Mouse (Mus musculus): ENCODE data around the gene Aebp2. TPM values are rescaled to one million over a fixed set of nuclear protein-coding genes. Genes with fewer than 3 reads are reported as not detected.
"Not testable (repeated sequence)": the region's sequence is repeated elsewhere in the genome, so short reads cannot be mapped to it uniquely, and the experiment has no call there.

Aebp2 gene
- 19.6 and 19.7 TPM in 2 replicates for polyA plus RNA-seq (2014; fragmentation: Nextera tagmentation; extraction: Ambion mirVana)

DNA sequence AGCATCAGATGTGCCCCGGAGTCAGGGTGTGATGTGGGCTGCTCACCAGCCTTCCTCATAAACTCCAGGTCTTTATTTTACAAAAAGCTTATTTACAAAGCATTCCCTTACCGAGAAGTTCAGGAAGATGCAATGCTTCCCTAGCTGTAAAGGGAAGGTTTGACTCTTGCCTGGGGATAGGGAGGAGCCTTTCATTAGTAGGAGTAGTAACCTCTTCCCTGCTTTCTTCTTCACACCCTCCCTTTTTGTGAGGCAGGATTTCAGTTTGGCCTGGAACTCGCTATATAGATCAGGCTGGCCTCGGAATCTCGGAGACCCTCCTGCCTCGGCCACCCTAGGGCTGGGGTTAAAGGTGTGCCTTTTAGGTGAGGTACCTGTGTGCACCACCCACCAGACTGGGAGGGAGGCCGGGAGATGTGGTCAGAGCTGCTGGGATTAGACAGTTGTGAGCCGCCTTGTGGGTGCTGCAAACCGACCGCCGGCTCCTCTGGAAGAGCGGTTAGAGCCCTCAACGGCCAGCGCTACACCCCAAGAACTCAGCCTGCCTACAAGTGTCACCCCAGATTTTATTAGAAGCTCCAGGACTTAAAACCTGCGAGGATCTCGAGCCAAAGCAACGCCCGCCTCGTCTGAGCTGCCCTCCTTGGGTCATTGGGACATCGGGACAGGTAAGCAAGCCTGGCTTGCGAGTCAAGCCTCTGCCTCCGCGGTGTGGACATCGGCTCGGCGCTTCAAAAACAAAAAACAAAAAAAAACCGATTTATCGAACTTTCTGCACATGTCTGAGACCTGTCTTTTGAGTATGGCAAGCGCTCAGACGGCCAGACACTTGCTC, at the start of gene Aebp2:
Aebp2 (plus strand) TSS at position 273 of the 835 bp plus-strand sequence.
- peak; percentile 15; the same call in 1 of the 2 replicates for ATAC-seq (ENCODE audit: insufficient number of reproducible peaks, insufficient read depth, low FRiP score, low read depth)
- Histone ChIP-seq H3K9me3 (ENCODE audit: control insufficient read depth, low read depth, low read length) (no peaks in the 10 kb centered on the region), H3K4me3 (ENCODE audit: low read depth, low read length) (peak within 1 kb of the TSS; percentile 99), H3K36me3 (ENCODE audit: control insufficient read depth, insufficient read depth, low read length) (no peaks in the 10 kb centered on the region), H3K27me3 (ENCODE audit: control insufficient read depth, insufficient read depth, low read length) (no peaks in the 10 kb centered on the region), H3K9ac (replicated peaks; ENCODE audit: low read depth, low read length) (peak within 1 kb of the TSS; percentile 98), H3K4me2 (replicated peaks; ENCODE audit: low read depth, low read length) (peak within 1 kb of the TSS; percentile 55), H3K4me1 (ENCODE audit: control insufficient read depth, insufficient read depth, low read length) (peaks cover 17% of the 10 kb centered on the region), H3K27ac (ENCODE audit: low read length) (peak within 1 kb of the TSS; percentile 97)
- WGBS, result 41% methylated on average over 30 of the region's 30 CpGs

DNA sequence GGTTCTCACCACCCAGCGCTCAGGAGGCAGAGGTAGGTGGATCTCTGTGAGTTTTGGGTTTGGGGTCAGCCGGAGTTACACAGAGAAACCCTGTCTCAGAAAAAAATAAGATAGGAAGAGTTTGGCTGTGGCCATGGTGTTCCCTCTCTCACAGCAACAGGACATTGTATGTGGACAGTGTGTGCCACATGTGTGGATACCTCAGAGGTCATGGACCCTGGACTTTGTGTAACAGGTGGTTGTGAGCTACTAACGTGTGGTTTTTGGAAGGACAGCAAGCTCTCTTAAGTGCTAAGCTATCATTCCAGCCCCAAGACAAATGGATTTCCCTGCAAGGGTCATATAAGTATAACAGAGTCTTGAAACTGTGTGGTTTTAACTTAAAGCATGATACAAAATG, 47.5 kb upstream of the Aebp2 start:
- H3K4me3 ChIP-seq (ENCODE audit: low read depth, low read length), result no peak overlapping the region
- no peaks in the 10 kb centered on the region for H3K9me3 ChIP-seq (ENCODE audit: control insufficient read depth, low read depth, low read length)
- no peaks in the 10 kb centered on the region for H3K4me1 ChIP-seq (ENCODE audit: control insufficient read depth, insufficient read depth, low read length)
- no peak overlapping the region for H3K27ac ChIP-seq (ENCODE audit: low read length)
- H3K4me2 ChIP-seq (replicated peaks; ENCODE audit: low read depth, low read length), result no peak overlapping the region
- ATAC-seq (ENCODE audit: insufficient number of reproducible peaks, insufficient read depth, low FRiP score, low read depth), result no peak
- peaks cover 52% of the 10 kb centered on the region for H3K36me3 ChIP-seq (ENCODE audit: control insufficient read depth, insufficient read depth, low read length)
- no peaks in the 10 kb centered on the region for H3K27me3 ChIP-seq (ENCODE audit: control insufficient read depth, insufficient read depth, low read length)
- H3K9ac ChIP-seq (replicated peaks; ENCODE audit: low read depth, low read length), result no peak overlapping the region
- WGBS, result 90% methylated on average over 3 of the region's 3 CpGs

DNA sequence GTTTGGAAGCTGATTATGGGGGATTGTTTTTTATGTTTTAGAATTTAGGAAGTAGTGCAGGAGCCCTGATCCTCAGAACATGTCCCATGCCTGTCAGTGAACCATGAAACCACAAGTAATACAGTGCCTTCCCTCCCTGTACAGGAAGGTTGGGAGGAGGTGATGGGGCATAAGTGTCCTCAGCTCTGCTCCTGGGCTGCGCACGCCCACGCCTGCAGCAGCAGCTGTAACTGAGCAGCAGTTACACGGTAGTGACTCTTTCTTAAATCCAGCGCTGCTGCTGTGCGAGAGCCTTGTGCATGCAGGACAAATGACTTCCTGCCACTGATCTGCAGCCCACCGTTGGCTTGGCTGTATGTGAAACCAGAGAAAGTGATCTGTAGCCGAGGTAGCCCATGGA, 46.3 kb upstream of the Aebp2 start:
- Histone ChIP-seq H3K27ac (ENCODE audit: low read length) (no peak overlapping the region), H3K27me3 (ENCODE audit: control insufficient read depth, insufficient read depth, low read length) (no peaks in the 10 kb centered on the region), H3K4me1 (ENCODE audit: control insufficient read depth, insufficient read depth, low read length) (no peaks in the 10 kb centered on the region), H3K36me3 (ENCODE audit: control insufficient read depth, insufficient read depth, low read length) (peaks cover 47% of the 10 kb centered on the region), H3K9me3 (ENCODE audit: control insufficient read depth, low read depth, low read length) (no peaks in the 10 kb centered on the region), H3K4me2 (replicated peaks; ENCODE audit: low read depth, low read length) (no peak overlapping the region), H3K9ac (replicated peaks; ENCODE audit: low read depth, low read length) (no peak overlapping the region), H3K4me3 (ENCODE audit: low read depth, low read length) (no peak overlapping the region)
- WGBS, result 66% methylated on average over 8 of the region's 8 CpGs
- ATAC-seq (ENCODE audit: insufficient number of reproducible peaks, insufficient read depth, low FRiP score, low read depth), result no peak

DNA sequence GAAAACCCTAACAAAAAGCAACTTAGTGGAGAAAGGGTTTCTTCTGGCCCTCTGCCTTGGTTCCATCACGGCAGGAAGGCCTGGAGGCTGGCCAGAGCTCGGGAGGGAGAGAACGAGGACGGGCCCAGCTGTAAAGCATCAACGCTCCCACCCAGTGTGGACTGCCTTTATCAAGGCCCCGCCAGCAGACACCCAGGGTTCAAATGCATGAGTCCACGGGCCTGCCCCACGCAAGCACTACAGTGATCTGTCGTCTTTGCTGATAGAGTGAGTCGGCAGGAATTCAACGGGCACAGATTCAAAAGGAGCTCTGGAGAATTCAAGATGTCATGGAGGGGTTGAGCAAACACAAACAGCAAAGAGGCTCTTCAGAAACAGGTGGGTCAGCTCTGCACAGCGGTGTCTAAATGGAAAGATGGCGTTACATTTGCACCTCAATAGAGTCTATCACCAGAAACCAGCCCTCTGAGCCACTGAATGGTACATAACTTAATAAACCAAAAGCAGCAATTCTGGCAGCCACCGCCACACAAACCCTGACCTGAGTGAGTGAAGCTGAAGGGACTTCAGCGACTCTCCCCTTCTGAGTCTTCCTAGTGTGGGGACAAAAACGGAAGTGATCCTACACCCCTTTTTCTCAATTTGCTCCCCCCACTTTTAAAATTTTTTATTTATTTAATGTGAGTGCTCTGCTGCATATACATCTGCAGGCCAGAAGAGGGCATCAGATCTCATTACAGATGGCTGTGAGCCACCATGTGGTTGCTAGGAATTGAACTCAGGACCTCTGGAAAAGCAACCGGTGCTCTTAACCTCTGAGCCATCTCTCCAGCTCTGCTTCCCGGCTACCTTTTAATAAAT, 45.3 kb upstream of the Aebp2 start:
- Histone ChIP-seq H3K4me2 (replicated peaks; ENCODE audit: low read depth, low read length) (no peak overlapping the region), H3K4me3 (ENCODE audit: low read depth, low read length) (no peak overlapping the region), H3K36me3 (ENCODE audit: control insufficient read depth, insufficient read depth, low read length) (peaks cover 50% of the 10 kb centered on the region), H3K27ac (ENCODE audit: low read length) (no peak overlapping the region), H3K9ac (replicated peaks; ENCODE audit: low read depth, low read length) (no peak overlapping the region), H3K27me3 (ENCODE audit: control insufficient read depth, insufficient read depth, low read length) (no peaks in the 10 kb centered on the region), H3K4me1 (ENCODE audit: control insufficient read depth, insufficient read depth, low read length) (no peaks in the 10 kb centered on the region), H3K9me3 (ENCODE audit: control insufficient read depth, low read depth, low read length) (no peaks in the 10 kb centered on the region)
- ATAC-seq (ENCODE audit: insufficient number of reproducible peaks, insufficient read depth, low FRiP score, low read depth), result peak; percentile 55; the same call in 1 of the 2 replicates
- WGBS, result 53% methylated on average over 18 of the region's 18 CpGs

DNA sequence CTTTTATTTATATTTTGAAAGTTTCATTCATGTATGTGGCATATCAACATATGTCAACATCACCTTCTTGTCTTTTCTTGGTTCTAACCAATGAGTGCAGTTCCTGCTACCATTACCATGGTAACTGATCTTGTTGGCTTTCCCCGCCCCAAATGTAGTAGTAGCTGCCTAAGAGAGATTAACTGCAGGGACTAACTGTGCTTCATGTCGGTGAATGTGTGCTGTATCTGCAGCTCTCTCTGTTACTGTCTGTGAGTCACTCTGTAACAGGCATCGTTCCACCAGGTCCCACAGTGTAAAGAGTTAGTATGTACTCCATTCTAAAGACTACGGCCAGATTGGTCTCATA, 44.7 kb upstream of the Aebp2 start:
- H3K9ac ChIP-seq (replicated peaks; ENCODE audit: low read depth, low read length), result no peak overlapping the region
- peaks cover 48% of the 10 kb centered on the region for H3K36me3 ChIP-seq (ENCODE audit: control insufficient read depth, insufficient read depth, low read length)
- H3K4me1 ChIP-seq (ENCODE audit: control insufficient read depth, insufficient read depth, low read length), result no peaks in the 10 kb centered on the region
- H3K27ac ChIP-seq (ENCODE audit: low read length), result no peak overlapping the region
- no peaks in the 10 kb centered on the region for H3K27me3 ChIP-seq (ENCODE audit: control insufficient read depth, insufficient read depth, low read length)
- no peak for ATAC-seq (ENCODE audit: insufficient number of reproducible peaks, insufficient read depth, low FRiP score, low read depth)
- 89% methylated on average over 4 of the region's 4 CpGs for WGBS
- no peak overlapping the region for H3K4me3 ChIP-seq (ENCODE audit: low read depth, low read length)
- H3K9me3 ChIP-seq (ENCODE audit: control insufficient read depth, low read depth, low read length), result no peaks in the 10 kb centered on the region
- no peak overlapping the region for H3K4me2 ChIP-seq (replicated peaks; ENCODE audit: low read depth, low read length)

DNA sequence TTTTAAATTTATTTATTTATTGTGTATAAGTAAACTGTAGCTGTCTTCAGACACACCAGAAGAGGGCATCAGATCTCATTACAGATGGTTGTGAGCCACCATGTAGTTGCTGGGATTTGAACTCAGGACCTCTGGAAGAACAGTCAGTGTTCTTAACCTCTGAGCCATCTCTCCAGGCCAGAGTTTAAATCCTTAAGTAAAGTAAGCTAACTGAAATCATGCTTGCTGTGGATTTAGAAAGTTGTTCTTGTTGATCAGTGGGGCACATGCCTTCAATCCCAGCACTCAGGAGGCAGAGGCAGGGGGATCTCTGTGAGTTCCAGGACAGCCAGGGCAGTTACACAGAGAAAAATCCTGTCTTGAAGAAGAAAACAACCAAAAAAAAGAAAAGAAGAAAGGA, 43.5 kb upstream of the Aebp2 start:
- H3K4me2 ChIP-seq (replicated peaks; ENCODE audit: low read depth, low read length); H3K9me3 ChIP-seq (ENCODE audit: control insufficient read depth, low read depth, low read length): not testable (repeated sequence)
- peaks cover 41% of the 10 kb centered on the region for H3K36me3 ChIP-seq (ENCODE audit: control insufficient read depth, insufficient read depth, low read length)

DNA sequence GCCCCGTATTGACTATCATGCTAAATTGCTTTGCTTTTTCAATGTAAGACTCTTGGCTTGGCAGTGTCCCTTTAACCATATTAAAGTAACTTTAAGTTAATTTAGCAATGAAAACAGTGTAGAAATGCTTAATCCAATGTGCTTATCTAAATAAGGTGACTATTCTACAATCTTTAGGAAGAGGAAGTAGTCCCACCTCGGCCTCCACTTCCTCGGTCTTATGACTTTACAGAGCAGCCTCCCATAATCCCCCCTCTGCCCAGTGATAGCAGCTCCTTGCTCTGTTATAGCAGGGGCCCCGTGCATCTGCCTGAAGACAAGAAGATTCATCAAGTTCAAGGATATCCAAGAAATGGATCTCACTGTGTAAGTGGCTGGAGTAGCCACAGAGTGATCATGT, 42.3 kb upstream of the Aebp2 start:
- H3K27me3 ChIP-seq (ENCODE audit: control insufficient read depth, insufficient read depth, low read length), result no peaks in the 10 kb centered on the region
- no peak overlapping the region for H3K27ac ChIP-seq (ENCODE audit: low read length)
- H3K4me3 ChIP-seq (ENCODE audit: low read depth, low read length), result no peak overlapping the region
- no peak overlapping the region for H3K9ac ChIP-seq (replicated peaks; ENCODE audit: low read depth, low read length)
- ATAC-seq (ENCODE audit: insufficient number of reproducible peaks, insufficient read depth, low FRiP score, low read depth), result no peak
- 75% methylated on average over 4 of the region's 4 CpGs for WGBS
- H3K4me2 ChIP-seq (replicated peaks; ENCODE audit: low read depth, low read length), result no peak overlapping the region
- H3K4me1 ChIP-seq (ENCODE audit: control insufficient read depth, insufficient read depth, low read length), result no peaks in the 10 kb centered on the region
- H3K9me3 ChIP-seq (ENCODE audit: control insufficient read depth, low read depth, low read length), result no peaks in the 10 kb centered on the region
- H3K36me3 ChIP-seq (ENCODE audit: control insufficient read depth, insufficient read depth, low read length), result peaks cover 34% of the 10 kb centered on the region

More for the DNA sequence above, 43.5 kb upstream of the Aebp2 start:
- not testable (repeated sequence) for ATAC-seq (ENCODE audit: insufficient number of reproducible peaks, insufficient read depth, low FRiP score, low read depth); H3K4me1 ChIP-seq (ENCODE audit: control insufficient read depth, insufficient read depth, low read length); H3K4me3 ChIP-seq (ENCODE audit: low read depth, low read length); H3K27me3 ChIP-seq (ENCODE audit: control insufficient read depth, insufficient read depth, low read length); H3K9ac ChIP-seq (replicated peaks; ENCODE audit: low read depth, low read length); H3K27ac ChIP-seq (ENCODE audit: low read length)

DNA sequence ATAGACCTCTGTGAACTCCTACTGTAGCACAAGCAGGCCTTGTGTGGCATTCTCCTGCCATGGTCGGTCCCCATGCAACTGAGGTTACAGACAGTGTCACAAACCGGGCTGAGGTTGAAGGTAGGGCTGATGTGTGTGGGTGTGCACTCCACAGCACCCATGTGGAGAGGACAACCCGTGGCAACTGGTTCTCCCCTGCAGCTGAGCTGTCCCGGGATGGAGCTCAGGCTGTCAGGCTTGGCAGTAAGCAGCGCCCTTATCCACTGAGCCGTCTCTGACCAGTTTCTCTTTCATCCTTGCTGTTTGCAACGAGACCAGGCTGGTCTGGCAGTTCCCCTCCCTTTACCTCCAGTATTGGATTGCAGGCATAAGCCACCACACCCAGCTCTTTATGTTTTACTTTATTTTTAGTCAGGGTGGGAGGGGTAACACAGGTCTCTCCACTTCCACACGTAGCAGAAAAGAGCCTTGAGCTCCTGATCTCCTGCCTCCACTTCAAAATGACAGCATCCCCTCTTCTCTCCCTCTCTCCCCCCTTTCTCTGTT, 35.7 kb upstream of the Aebp2 start:
- Histone ChIP-seq H3K4me3 (ENCODE audit: low read depth, low read length) (no peak overlapping the region), H3K4me1 (ENCODE audit: control insufficient read depth, insufficient read depth, low read length) (no peaks in the 10 kb centered on the region), H3K4me2 (replicated peaks; ENCODE audit: low read depth, low read length) (no peak overlapping the region), H3K36me3 (ENCODE audit: control insufficient read depth, insufficient read depth, low read length) (peaks cover 49% of the 10 kb centered on the region), H3K9me3 (ENCODE audit: control insufficient read depth, low read depth, low read length) (no peaks in the 10 kb centered on the region), H3K9ac (replicated peaks; ENCODE audit: low read depth, low read length) (no peak overlapping the region), H3K27me3 (ENCODE audit: control insufficient read depth, insufficient read depth, low read length) (no peaks in the 10 kb centered on the region), H3K27ac (ENCODE audit: low read length) (no peak overlapping the region)
- 76% methylated on average over 8 of the region's 8 CpGs for WGBS
- 0 out of 2 replicates have a peak, but pooled peaks have one; percentile 28 for ATAC-seq (ENCODE audit: insufficient number of reproducible peaks, insufficient read depth, low FRiP score, low read depth)

All from stomach, embryonic 14.5 days (tissue).